Mouse (Mus musculus) ES-Bruce4 (cell line): ENCODE measurements around the gene Alox5.

Source experiments
- CTCF ChIP-seq: IDR thresholded peaks from one replicate; pipeline ENCODE4 v1.8.1; 2011; ENCODE audit warnings: low read depth, low read length
- EP300 ChIP-seq: IDR thresholded peaks from 2 replicates; pipeline ENCODE4 v1.6.1; 2011; ENCODE audit warnings: low read depth, low read length; ENCODE audit not compliant: insufficient read depth
- POLR2A ChIP-seq: IDR thresholded peaks from one replicate; pipeline ENCODE4 v1.8.1; 2011; ENCODE audit warnings: low read length; ENCODE audit not compliant: insufficient read depth

DNA sequence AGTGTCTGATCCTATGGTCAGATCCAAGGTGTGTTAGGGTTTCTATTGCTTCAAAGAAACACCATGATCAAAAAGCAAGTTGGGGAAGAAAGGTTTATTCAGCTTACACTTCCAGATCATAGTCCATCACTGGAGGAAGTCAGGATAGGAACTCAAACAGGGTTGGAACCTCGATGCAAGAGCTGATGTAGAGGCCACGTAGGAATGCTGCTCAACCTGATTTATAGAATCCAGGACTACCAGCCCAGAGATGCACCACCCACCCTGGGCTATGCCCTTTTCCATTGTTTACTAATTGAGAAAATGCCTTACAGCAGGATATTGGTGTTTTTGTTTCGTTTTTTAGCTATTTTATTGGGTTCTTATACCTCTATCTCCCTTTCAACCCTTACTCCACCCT is 99.5 kb downstream of the Alox5 start:
- TF ChIP-seq CTCF (no peak), EP300 (no peak), POLR2A (no peak)
